Mouse (Mus musculus): ENCODE results near the gene Coro1a.

DNA sequence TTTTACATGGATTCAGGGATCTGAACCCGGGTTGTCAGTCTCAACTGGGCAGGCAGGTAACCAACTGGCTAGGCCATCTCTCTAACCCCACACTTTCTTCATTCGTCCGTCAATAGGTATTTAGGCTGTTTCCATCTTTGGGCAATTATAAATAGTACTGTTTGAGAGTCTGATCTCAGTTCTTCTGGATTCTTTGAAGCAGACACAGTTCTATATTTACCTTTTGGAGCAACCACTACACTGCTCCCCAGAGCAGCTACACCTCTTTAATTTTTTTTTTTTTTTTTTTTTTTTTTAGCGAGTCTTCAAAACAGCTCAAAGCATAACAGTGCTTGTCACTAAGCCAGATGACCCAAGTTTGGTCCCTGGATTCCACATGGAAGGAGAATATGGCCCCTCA, 8.1 kb upstream of the Coro1a start:
- TF ChIP-seq POLR2A (IDR thresholded peaks at IDR 0.05; ENCODE audit: extremely low read depth, insufficient read depth, low read length), result no peak
- no peak for TF ChIP-seq CTCF (IDR thresholded peaks at IDR 0.05; ENCODE audit: extremely low read depth, insufficient read depth, low read length)
